Mouse (Mus musculus): ENCODE results near the gene Gm20075. TPM values are rescaled to one million over a fixed set of nuclear protein-coding genes. Genes with fewer than 3 reads are reported as not detected.
"Not testable (repeated sequence)": the region's sequence is repeated elsewhere in the genome, so short reads cannot be mapped to it uniquely, and the experiment has no call there.

Gene Gm20075
- total RNA-seq (2021) = 19.6 and 24.7 TPM in 2 replicates
- long read RNA-seq, partial matches to known transcripts = 0 of 2 reads
- long read RNA-seq, other reads (novel, unspliced or antisense) = 0 of 2 reads

GRCm38 (mm10) chr13:96081276-96081675 lies at the start of gene Gm20075:
TSS of gene Gm20075 (minus strand) at chr13:96081376.
- DNase-seq = not testable (repeated sequence)

DNA sequence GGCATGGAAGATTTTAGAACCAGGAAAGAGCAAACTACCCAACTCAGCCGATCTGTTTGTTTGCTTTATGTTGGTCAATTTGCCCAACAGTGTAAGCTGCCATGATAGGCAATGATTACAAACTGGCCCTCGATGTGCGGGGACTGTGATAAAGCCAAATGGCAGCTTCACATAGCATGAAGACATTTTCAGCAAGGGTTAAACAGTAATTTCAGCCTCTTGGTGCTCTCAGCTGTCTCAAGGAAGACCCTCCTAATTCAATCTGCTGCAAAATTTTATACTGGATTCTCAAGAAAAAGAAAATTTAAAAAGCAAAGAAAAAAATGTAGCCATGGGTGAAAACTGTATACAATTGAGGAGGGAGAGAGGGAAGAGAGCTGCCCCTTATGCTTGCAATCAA lies 47.9 kb upstream of the Gm20075 start:
- DNase-seq = no peak

- DNase-seq = no peak
Observed at GRCm38 (mm10) chr13:96126669-96127068, 45.5 kb upstream of the Gm20075 start.

GRCm38 (mm10) chr13:96125011-96125410 lies 43.8 kb upstream of the Gm20075 start:
- no peak for DNase-seq

- no peak for DNase-seq
Observed at GRCm38 (mm10) chr13:96112711-96113110, 31.5 kb upstream of the Gm20075 start.

GRCm38 (mm10) chr13:96110767-96111166 lies 29.6 kb upstream of the Gm20075 start:
- DNase-seq = no peak

GRCm38 (mm10) chr13:96106367-96106766 lies 25.2 kb upstream of the Gm20075 start:
- no peak for DNase-seq

DNA sequence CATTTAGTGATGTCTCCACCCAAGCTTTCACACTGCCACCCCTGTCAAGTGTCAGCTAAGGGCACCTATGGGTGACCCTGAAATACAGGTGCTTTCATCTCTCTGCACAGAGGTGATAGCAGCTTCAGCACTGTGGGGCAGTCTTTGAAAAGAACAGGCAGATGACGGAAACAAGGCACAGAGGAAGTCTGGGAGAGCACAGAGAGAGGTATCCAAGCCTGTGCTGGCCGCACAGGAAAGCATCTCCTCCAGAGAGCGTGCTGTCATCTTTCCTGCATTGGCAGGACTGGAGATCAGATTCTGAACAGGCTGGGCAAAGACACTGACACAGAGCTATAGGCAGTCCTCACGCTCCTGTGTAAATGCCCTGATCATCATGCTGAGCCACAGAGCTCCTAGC lies 9.8 kb upstream of the Gm20075 start:
- no peak for DNase-seq

DNA sequence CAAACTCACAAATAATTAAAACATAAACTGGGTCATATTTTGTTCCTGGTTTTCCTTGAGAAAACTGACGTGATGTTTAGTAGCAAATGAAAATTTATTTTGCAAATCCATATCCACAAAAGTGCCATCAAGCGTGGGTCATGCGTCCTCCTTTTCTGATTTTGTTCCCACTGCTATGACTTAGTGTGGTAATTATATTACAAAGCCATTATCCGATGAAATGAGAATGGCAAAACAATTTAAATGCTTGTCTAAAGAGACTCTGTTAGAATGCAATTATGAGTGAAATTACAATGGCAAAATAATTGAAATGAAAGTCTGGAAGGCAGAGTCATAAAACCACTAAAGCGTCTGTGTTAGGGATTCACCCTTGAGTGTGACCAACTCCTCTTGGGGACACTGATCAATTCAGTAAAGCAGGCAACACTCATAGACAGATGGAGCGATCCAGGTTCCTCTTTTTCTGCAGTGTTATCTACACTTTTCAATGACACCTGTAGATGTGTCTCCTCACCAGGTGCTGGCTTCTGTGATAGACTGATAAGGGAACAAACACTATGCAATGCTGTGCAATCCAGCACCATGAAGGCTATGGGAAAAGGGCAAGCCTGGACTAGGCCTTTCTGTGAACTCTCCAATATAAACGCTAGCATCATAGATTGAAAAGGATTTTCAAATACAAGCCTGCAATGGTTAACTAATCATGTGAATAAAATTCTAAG lies 4.6 kb upstream of the Gm20075 start:
- no peak for DNase-seq

- not testable (repeated sequence) for DNase-seq
Observed at GRCm38 (mm10) chr13:96081754-96082153, 578 bp upstream of the Gm20075 start, which contains the start of gene Gm17190. TSS of gene Gm17190 (plus strand) at chr13:96082054.

- peak; percentile 4 for DNase-seq
Observed at GRCm38 (mm10) chr13:96073555-96073954, 7.6 kb downstream of the Gm20075 start.

GRCm38 (mm10) chr13:96052755-96053154 lies 28.4 kb downstream of the Gm20075 start:
- no peak for DNase-seq

DNA sequence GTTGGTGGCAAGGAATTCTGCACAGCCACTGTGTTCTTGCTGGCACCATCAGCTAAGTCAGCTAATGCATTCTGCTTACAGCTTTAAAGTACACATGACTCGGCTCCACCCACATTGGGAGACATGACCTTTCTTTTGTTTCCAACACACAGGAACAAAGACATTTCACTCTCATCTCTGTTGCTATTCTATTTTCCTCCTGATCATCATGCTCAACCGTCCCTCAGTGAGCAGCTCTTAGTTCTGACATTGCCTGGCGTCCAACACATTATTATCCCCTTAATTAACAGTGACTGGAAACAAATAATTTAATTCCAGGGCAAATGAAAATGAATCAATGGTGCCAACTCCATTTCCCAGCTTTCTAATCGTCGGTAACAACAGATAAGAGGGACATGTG lies 35.8 kb downstream of the Gm20075 start:
- DNase-seq = no peak

DNA sequence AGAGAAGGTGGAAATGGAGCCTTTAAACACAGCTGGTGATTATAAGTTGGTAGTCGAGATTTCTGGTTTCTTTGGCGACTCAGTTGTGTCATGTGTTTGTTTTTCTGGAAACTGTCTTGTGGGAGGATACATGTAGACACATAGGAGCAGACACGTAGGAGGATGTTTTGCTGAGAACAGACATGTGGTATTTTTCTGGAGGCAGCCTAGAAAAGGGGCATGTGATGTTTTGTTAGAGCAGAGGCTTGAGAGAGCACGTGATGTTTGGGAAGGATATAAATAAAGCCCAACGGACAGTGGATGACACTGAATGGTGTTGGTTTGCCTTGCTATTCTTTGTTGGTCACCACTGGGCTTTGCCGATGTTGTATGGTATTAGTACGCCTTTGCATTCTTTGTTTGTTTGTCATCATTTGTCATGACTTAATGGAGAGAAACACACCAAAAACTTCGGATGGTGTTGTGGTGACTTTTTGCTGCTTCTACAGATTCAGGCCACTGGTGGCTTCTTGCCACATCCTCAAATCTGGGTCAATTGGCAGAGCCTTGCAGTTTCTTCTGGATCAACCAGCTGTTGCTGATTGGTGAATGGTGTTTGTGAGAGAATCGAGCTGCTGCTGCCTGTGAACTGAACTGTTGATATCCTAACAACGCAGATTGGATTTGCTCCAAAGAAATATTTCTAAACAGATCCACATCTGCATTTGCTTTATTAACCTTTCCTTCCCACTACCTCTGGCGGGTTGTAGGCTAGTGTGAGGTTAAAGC lies 40.7 kb downstream of the Gm20075 start:
- DNase-seq = no peak

- DNase-seq = no peak
Observed at GRCm38 (mm10) chr13:96039536-96039935, 41.6 kb downstream of the Gm20075 start.

- peak; percentile 63 for DNase-seq
Observed at GRCm38 (mm10) chr13:96030368-96031223, 50.6 kb downstream of the Gm20075 start.

Other genes with a start within 250 kb of the Gm20075 start
- gene Iqgap2, start 189.5 kb downstream of the Gm20075 start, total RNA-seq (2021) = 147 and 157 TPM in 2 replicates
- gene Gm17190, start 678 bp upstream of the Gm20075 start, total RNA-seq (2021) = not detected in 2 replicates
- 1.4 TPM in 2 replicates for gene Sv2c, start 51.2 kb upstream of the Gm20075 start, total RNA-seq (2021)